Mouse (Mus musculus) erythroid progenitor cell, adult 5-6 weeks (primary cell): ENCODE measurements around the gene Slc39a1. TPM values are rescaled to one million over a fixed set of nuclear protein-coding genes. Genes with fewer than 3 reads are reported as not detected.

ENCODE experiments used
- ATAC-seq: replicated peaks from 2 replicates; pipeline ENCODE4 v1.8.0; 2016; ENCODE audit warnings: moderate number of reproducible peaks, mild to moderate bottlenecking, moderate TSS enrichment, inconsistent platforms; ENCODE audit not compliant: poor library complexity, low FRiP score, severe bottlenecking
- total RNA-seq, 2 experiments: library from RNA; stranded (forward) in 1 of 2; stranded (reverse) in 1 of 2; fragments of 150-400 nt in 1 of 2; fragments of 186-747, 209-891 nt in 1 of 2; gene quantifications; 2 replicates each; pipeline versions ENCODE4 v1.2.3 to v1.2.4; 2015 to 2017; ENCODE audit warnings: low replicate concordance in 2 of 2

Gene Slc39a1
- total RNA-seq (2015; ENCODE audit: low replicate concordance) = 2.1 and 5.0 TPM in 2 replicates
- 2.2 and 7.4 TPM in 2 replicates for total RNA-seq (2017; ENCODE audit: low replicate concordance)

DNA sequence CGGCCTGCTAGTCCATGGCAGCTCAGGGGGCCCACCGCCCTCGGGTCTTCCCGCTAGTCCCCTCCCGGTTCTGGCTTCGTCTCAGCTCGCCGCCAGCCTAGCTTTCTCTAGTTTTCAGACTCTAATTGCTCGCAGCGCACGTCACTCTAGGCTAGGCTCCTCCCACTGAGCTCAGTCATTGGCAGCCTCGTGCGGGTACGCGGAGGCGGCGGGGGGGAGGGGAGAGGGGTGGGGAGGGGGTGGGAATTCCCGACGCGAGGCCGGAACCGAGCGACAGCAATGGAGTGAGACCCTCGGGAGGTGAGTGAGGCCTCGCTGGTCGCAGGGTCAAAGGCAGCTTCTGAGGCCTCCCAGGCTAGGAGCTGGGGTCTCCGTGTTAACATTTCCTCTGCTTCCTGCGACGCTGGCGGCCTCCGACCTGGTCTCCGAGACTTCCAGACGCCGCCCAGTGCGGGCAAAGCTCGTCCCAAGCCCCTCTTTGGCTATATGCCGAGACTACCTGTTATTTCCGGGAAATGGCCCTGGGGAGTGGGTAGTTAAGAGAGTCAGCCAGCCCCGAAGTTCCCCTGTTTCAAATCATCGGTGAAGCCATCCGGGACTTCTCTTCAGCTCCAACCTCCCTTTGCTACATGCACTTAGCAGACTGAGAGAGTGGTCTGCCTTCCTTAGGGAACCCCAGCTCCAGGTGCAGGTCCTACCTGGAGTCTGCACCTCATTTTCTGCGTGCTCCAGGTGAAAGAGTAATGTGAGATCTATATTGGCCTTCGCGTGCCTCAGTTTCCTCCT, at the start of gene Slc39a1:
TSS of gene Slc39a1 (plus strand) at position 213 of the 786 bp plus-strand sequence.
- ATAC-seq = peak; percentile 95

GRCm38 (mm10) chr3:90202884-90203283, 45.1 kb upstream of the Slc39a1 start:
- ATAC-seq = no peak

- no peak for ATAC-seq
Measured at GRCm38 (mm10) chr3:90203619-90204018, 44.4 kb upstream of the Slc39a1 start.

GRCm38 (mm10) chr3:90204582-90204981, 43.4 kb upstream of the Slc39a1 start:
- no peak for ATAC-seq

DNA sequence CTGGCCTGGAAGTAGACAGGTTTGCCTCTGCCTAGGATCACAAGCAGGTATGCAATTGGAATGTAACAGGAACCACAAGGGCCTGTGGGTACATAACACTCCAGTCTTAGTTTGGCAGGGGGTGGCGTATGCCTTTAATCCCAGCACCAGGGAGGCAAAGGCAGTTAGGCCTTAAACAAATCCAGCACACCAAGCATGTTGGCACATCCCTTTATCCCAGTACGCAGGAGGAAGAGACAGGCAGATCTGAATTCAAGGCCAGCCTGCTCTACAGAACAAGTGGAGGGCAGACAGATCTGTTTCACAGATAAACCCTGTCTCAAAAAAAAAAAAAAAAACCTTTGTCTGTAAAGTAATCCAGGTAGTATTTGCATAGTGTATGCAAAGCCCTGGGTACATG, 39.3 kb upstream of the Slc39a1 start:
- no peak for ATAC-seq

DNA sequence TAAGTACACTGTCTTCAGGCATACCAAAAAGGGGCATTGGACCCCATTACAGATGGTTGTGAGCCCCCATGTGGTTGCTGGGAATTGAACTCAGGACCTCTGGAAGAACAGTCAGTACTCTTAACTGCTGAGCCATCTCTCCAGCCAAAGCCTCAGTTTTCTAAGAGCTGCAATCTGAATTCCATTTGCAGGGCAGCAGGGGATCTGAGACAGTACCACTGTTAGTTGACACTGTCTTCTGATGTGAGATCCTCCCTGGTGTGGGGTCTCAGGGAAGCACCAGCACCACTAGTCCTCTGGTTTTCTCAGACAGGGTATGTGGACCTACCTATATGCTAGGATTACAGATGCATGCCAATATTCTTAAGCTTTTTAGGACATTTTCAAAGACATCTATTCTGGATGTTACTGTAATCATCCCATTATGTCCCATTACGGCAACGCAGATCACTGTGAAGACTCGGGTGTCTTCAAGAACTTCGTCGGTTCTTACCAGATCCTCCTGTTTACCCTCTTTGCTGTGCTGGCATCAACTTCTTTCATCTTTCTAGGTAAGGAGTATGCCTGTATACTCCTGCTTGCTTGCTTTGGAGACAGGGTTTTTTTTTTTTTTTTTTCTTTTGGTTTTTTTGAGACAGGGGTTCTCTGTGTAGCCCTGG, 37.9 kb upstream of the Slc39a1 start:
- ATAC-seq = no peak

DNA sequence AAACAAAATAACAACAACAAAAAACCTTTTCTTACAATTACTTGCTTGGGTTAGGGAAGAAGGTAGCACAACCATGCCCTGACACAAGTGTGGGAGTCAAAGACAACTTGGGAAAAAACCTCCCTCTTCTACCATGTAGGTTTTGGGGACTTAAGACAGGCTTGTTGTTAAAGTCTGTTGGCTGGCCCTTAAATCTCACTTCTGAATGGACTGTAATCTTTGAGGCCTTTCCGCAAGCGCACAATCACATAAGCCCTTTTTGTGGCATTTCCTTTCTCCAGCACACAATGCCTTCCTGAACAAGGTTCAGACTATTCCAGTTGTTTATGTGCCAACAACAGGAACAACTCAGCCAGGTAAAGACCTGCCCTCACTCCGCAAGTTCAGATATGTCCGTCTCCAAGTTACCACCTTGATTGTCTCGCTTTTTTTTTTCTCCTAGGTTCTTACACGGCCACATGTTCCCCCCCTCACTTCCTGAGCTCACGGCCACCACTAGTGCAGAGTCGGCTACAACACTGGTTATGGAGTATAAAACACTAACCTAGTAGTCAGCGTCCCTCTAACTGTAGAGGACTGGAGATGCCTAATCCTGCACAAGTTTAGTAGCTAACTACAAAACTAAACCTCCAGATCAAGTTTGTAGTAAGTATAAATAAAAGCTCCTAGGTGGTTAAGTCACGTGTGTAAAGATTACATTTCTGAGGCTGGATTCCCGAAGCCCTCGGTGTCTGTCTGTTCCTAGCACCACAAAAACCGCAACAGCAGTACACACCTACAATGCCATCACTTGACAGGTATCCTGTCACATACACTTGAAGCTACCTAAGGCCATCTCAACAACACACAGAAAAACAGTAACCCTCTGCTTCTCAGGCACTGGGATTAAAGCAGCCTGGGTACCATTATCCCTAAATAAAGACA, 36.2 kb upstream of the Slc39a1 start:
- ATAC-seq = no peak

DNA sequence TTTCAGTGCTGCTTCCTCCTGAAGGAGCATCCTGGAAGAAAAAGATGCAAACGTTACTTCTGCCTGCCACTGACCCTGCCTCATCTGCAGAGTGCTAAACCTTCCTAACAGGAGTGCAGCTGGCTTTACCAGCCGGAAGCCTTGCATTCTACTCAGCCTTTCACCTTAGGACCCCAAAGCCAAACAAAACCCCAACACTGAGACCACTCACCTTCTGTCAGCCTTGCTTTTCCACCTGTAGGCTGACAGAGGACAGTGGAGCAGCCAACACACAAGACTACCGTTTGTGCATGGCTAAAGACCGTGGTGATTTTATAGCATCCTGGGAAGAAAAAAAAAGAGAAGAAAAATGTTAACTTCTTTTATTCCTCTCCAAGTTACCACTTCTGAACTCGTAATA, 35.2 kb upstream of the Slc39a1 start:
- no peak for ATAC-seq

GRCm38 (mm10) chr3:90213377-90213866, 34.5 kb upstream of the Slc39a1 start, which contains the start of the genes Rps27 and Rab13:
Gene Rps27 (minus strand): TSS chr3:90213651.
Gene Rab13 (plus strand): TSS chr3:90213695.
- ATAC-seq = peak; percentile 98

DNA sequence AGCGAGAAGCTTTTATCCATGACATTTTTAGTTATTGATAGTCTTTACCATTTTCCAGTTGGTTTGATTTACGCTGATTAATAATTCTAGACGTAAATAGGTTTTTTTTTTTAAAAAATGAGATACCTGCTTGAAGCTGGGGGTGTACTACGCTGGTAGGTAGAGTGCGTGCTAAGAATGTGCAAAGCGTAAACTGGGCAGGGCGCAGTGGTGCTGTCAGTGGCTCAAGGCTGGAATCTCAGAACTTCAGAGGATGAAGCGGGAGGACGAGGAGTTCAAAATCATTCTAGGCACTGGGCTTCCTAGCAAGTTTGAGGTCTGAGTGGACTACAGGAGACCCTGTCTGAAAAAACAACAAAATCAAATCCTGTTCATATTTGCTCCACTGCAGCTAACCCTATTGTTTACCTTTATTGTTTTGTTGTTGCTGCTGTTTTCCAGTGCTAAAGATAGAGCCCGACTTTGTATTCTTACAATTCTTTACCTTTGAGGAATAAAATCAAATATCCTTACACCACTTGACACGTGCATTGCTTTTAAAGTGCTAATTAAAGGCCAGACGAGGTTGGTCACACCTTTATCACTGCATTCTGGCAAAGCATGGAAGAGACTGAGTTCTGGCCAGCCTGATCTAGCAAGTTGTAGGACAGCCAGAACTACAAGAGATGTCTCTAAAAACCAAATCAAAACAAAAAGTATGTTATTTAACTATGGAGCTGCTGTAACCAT, 33.9 kb upstream of the Slc39a1 start:
- peak; percentile 36 for ATAC-seq

DNA sequence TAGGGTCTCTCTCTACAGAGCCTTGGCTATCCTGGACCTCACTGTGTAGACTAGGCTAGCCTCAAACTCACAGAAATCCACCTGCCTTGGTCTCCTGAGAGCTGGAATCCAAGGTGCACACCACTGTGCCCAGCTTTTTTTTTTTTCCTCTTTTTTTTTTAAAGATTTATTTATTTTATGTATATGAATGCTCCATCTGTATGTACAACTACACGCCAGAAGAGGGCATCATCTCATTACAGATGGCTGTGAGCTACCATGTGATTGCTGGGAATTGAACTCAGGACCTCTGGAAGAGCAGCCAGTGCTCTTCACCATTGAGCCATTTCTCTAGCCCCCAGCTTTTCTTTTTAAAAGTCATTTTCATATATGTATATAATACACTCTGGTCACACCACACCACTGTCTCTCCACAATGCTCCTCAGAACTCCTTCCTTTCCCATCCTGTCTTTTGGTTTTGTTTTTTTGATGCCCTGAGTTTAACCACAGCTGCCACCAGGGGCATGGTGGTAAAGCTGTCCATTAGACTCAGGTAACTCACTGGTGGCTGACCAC, 32.1 kb upstream of the Slc39a1 start:
- ATAC-seq = no peak

GRCm38 (mm10) chr3:90220088-90220487, 27.9 kb upstream of the Slc39a1 start:
- ATAC-seq = peak; percentile 74

- ATAC-seq = peak; percentile 84
Measured at GRCm38 (mm10) chr3:90220531-90220951, 27.4 kb upstream of the Slc39a1 start.

DNA sequence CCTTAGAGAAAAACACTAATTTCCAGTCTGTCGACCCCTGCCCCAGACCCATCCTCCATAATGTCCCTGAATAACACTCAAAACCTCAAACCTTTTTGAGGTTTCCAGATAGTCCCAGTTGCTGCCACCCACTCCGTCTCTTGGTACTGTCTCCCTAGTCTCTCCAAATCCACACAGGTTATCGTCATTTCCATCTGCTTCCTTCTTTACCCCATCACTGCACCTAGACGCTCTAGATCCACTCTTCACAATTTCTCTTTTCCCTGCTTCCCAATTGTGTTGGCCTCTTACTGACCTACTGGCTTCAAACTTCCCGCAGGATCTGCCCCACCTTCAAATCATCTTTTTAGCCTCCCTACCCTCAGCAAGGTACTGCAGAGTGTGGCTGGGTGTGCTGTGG, 26.8 kb upstream of the Slc39a1 start:
- ATAC-seq = no peak

GRCm38 (mm10) chr3:90222455-90222854, 25.5 kb upstream of the Slc39a1 start:
- ATAC-seq = no peak

DNA sequence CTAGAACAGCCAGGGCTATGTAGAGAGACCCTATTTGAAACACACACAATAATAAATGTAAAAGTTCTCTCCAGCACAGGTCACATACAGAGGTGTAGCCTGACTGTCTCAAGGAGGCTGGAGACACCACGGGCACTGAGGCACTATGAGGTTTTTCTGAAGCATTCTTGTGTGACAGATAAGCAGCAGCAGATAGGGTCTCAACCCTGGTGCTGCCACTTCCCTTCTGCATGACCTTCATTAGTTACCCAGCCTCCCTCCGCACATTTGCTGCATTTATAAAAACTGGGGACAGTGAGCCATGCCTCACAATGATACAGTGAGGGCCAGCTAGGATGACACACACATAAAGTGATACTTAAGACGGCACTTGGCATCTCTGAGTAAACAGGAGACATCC, 25.0 kb upstream of the Slc39a1 start:
- no peak for ATAC-seq

DNA sequence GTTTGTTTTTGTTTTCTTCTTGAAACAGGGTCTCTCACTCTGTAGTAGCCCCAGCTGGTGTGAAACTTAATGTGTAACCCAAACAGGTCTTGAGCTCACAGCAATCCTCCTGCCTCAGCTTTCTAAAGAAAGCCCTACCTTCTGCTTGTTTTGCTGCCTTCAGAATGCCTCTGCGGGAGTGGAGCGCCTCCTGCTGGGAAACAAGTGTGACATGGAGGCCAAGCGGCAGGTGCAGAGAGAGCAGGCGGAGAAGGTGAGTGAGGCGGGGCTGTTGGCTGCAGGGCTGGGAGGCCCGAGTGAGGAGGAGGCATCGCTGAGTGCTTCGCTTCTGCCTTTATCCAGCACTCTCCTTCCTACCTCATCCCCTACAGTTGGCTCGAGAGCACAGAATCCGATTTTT, 23.6 kb upstream of the Slc39a1 start:
- ATAC-seq = no peak

DNA sequence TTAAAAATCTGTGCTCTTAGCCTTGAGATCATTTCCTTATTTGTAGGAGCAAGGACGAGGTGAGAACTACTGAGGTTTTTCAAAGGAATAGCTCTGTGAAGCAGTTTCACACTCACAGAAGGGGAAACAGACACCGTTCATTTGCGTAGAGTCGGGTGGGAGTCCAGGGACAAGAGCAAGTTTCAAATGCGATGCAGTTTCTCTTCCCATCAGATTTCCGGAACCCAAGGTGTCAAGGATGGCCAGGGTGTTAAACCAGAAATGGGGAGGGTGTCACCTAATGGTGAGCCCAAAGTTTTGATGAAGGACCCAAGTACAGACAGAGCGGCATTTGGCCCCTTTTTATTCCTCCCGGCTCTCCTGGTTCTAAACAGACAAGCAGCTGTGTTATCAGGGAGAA, 16.9 kb upstream of the Slc39a1 start:
- ATAC-seq = no peak
